Mouse (Mus musculus) urinary bladder, postnatal 25 days (tissue): Measurements from ENCODE around the gene Cdc42ep4.

Source experiments
- DNase-seq: peaks from one replicate; pipeline ENCODE4 v3.0.0; 2022; ENCODE audit warnings: low spot score

The Cdc42ep4 gene

GRCm38 (mm10) chr11:113751484-113752084, at the start of gene Cdc42ep4:
Cdc42ep4 (minus strand) TSS chr11:113751881.
- peak; percentile 60 for DNase-seq

GRCm38 (mm10) chr11:113800026-113800425, 48.3 kb upstream of the Cdc42ep4 start:
- no peak for DNase-seq

- DNase-seq: no peak
These were observed 47.4 kb upstream of the Cdc42ep4 start for GRCm38 (mm10) chr11:113799041-113799447.

- no peak for DNase-seq
These were observed 46.3 kb upstream of the Cdc42ep4 start for GRCm38 (mm10) chr11:113798011-113798410.

GRCm38 (mm10) chr11:113797014-113797983, 45.6 kb upstream of the Cdc42ep4 start:
- no peak for DNase-seq

- no peak for DNase-seq
These were observed 44.2 kb upstream of the Cdc42ep4 start for GRCm38 (mm10) chr11:113795846-113796245.

- DNase-seq: no peak
These were observed 39.9 kb upstream of the Cdc42ep4 start for GRCm38 (mm10) chr11:113791357-113792215.

GRCm38 (mm10) chr11:113789101-113789500, 37.4 kb upstream of the Cdc42ep4 start:
- DNase-seq: no peak

GRCm38 (mm10) chr11:113788183-113788789, 36.6 kb upstream of the Cdc42ep4 start:
- no peak for DNase-seq

- no peak for DNase-seq
These were observed 35.9 kb upstream of the Cdc42ep4 start for GRCm38 (mm10) chr11:113787432-113788182.

GRCm38 (mm10) chr11:113787009-113787408, 35.3 kb upstream of the Cdc42ep4 start:
- no peak for DNase-seq

GRCm38 (mm10) chr11:113786395-113786794, 34.7 kb upstream of the Cdc42ep4 start:
- no peak for DNase-seq

- DNase-seq: no peak
These were observed 33.9 kb upstream of the Cdc42ep4 start for GRCm38 (mm10) chr11:113785406-113786171.

GRCm38 (mm10) chr11:113784656-113785396, 33.1 kb upstream of the Cdc42ep4 start:
- DNase-seq: no peak

- no peak for DNase-seq
These were observed 30.8 kb upstream of the Cdc42ep4 start for GRCm38 (mm10) chr11:113782496-113782895.

GRCm38 (mm10) chr11:113782006-113782405, 30.3 kb upstream of the Cdc42ep4 start:
- DNase-seq: no peak

- no peak for DNase-seq
These were observed 28.0 kb upstream of the Cdc42ep4 start for GRCm38 (mm10) chr11:113779680-113780041.

- DNase-seq: no peak
These were observed 27.3 kb upstream of the Cdc42ep4 start for GRCm38 (mm10) chr11:113778733-113779679.
